Mouse (Mus musculus) brain, embryonic 18.5 days (tissue): ENCODE results near the gene Mrvi1.

Source experiments
- DNase-seq: peaks from one replicate; pipeline ENCODE4 v3.0.0-alpha.2; 2012; ENCODE audit warnings: low read depth, low spot score

The Mrvi1 gene

DNA sequence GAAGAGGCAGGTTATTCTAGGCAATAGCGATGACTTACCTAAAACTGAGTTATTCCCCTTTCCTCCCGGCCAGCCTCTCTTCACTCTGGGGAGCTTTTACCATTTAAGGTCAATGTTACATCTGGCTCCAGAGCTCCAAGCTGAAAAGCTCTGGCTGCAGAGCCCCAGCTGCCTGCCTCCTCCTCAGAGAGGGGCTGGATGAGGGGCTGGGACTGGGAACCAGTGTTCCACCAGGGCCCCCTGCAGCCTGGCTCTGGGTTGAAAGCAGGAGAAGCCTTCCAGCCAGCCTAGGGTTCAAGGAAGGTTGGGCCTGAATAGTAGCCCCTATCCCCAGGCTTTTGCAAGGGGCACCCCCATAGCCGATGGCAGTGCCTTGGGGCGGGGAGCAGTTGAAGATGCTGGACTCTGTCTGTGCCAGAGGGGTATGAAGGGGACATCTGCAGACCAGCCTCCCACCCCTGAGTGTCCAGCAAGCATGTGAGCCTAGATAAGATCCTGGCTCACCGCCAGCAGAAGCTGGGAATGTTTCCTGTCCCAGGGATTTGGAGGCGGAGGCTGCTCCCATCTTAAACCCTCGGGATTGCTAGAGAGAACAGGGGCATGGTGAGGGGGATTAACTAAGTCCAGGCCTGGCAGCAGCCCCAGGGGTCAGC lies at the start of gene Mrvi1:
TSS of gene Mrvi1 (minus strand) at position 409 of the 653 bp plus-strand sequence.
- DNase-seq = no peak

DNA sequence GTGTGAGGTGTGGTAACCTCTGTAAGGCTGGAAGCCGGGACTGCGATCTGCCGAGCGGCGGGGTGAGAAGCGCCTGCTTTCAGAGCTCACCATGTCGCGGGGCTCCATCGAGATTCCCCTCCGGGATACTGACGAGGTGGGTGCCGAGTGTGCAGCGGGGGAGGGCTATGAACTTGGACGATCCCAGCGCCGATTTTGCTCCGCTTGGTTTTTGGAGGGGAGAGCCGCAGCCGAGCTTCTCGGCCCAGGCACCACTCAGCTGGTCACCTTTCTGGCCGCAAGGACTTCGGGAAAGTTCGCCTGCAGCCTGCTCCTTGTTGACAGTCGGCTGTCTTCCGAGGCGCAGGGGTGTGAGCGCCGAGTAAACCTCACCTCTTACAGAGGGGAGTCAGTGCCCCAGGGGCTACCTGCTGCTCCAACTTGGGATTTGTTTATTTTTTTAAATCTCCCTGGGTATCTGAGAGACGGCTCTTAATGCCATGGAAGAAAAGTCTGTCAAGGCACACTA lies 46.8 kb upstream of the Mrvi1 start:
- no peak for DNase-seq

DNA sequence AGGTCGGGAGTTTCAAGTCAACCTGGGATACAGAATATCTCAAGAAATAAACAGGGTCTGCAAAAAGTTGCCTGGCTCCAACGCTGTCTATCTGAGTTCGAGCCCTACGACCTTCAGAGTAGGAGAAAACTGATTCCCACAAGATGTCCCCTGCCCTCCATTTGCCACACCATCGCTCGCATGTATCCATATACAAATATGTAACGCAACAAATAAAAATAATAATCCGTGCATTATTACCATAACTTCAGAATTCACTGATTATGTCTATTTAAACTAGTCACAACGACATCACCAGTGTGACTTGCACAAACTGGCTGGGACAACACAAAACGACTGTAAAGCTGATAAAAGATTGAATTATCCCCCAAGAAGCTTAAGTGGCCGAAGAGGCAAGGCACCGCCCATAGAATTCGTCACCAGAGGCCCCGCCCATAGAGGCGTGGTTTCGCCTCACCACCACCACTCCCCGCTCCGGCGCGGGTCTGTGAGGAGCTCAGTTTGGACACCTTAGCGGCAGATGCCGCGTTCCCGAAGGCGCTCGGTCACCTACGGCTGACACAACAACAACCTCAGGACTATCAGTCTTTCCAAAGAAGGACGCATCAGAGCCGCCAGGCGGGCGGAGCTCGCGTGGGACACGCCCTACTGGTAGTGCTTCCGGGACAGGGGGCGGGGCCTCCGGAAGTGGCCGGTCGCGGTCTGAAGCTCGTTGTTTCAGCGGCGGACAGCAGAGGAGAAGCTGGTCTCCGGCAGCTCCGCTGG lies 46.2 kb upstream of the Mrvi1 start, which contains the start of gene Ctr9:
TSS of gene Ctr9 (plus strand) at position 671 of the 765 bp plus-strand sequence.
- peak; percentile 71 for DNase-seq

DNA sequence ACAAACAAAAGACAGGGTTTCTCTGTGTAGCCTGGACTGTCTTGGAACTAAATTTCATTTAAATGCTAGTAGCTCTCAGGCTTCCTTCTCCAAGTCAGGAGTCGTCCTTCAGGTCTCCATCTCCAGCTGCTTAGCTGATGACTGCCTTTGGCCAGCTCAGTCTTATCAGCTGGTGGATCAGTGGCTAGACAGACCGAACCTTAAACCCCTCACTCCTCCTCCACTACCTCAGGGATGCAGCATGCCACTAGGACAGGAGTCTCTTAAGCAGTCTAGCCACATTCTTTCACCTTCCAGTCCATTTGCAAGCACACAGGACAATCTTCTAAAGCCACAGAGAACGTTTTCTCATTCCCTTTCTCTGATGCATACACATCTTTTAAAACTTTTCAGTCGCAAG lies 42.7 kb upstream of the Mrvi1 start:
- no peak for DNase-seq

DNA sequence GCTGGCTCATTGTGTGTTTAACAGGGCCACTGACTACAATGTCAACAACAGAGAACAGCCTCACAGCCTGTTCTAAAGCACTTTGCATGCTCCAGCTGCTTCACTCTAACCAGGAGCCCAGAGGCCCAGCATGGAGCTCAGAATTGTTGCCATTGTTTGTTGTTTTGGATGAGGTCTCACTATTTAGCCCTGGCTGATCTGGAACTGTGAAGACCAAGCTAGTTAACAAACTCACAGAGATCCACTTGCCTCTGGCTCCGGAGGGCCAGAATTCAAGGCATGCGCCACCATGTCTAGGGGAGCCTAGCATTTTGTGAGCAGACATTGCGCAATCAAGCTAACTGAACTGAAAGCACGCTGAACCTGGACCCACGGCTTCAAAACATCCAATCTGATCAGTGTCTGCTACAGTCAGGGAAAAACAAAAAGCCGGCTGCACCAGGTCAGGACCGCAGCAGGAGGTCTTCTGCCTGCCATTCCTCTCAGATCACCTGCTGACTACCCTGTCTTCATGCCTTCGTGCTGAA lies 41.9 kb upstream of the Mrvi1 start:
- DNase-seq = no peak

DNA sequence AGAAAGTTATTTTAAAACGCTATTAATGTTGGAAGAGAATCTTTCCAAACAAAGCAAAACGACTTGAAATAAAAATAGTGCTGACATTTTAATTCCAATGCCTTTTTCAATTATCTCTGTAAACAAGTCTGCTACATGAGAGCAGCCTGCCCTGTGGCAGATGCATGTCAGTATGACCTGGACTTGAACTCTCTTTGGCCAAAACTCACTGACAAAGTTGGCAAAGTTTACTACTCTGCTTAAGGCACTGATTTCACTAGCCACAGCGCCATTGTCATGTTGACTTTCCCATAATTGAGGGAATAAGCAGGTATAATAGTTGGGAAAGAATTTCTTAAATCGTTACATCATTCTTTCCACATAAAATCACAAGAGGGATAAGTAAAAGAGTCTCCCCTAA lies 38.6 kb upstream of the Mrvi1 start:
- DNase-seq = no peak

DNA sequence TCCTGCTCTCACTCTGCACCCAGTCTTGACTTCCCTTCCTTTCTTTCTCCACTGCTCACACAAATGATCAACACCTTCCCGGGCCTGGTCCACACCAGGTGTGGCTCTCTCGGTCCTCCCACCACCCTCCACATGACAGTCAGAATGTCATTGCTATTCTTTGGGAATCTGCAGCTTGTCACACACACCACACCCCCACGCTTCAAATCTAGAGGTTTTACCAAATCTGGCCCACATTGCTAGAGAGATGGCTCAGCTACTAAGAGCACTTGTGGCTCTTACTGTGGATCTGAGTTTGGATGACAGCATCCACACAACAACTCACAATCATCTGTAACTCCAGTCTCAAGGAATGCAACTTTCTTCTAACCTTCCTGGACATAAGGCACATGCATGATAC lies 34.7 kb upstream of the Mrvi1 start:
- no peak for DNase-seq

DNA sequence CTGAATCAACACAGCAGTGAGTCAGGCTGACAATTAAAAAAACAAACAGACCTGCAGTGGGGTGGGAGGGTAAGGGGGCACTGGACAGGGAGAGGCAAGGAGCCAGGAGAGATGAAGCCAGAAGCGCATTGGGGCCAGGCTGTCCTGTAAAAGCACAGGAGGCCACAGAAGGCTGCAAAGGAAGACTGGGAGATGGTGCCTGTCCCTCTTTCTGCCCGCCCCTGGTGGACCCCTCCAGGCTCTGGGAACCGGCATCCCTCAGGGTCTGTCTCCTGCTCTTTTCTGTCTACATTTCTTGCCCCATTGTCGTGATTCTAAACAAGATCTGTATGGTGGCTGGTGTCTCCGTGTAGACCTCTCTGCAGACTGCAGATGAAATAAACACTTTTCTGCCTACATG lies 33.5 kb upstream of the Mrvi1 start:
- DNase-seq = no peak

DNA sequence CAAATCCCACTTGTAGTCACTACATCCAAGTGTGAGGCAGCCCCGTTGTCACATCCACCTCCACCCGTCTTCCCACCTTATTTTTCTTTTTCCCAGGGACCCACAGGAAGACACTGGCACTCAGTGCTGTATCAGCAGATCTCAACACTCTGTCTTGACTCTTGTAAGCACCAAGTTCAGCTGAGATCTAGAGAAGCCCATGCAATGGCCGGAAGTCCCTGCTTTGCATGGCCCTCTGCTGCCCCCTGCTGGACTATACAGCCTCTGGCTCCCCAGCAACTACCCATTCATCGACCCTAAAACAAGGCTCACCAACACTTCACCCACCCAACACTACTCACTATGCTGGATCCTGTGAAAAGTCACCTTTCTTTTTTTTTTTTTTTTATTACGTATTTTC lies 32.6 kb upstream of the Mrvi1 start:
- DNase-seq = peak; percentile 57

DNA sequence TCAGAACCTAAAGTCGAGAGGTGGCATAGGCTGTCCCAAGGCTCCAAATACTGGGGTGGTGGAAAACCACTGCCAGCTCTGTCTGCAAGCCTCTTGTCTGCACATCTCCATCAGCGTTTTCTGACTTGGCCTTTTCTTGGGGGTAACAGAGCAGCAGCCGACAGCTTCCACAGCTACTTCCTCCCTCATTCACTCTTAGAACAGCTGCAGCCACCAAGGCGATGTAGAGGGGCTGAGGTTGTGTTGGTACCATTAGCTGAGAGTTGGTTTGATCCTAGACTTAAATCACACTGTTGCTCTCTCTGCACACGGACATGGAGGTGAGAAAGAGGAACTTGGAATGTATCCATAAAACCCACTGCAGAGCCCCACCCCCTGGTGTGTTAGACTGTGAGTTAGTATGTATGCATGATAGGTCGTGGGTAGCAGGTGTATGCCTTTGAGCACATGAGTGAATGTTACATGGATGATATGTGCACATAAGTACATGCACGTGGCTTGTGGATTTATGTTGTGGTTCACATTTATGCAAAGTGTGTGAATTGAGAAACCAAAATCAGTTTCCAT lies 31.9 kb upstream of the Mrvi1 start:
- no peak for DNase-seq

DNA sequence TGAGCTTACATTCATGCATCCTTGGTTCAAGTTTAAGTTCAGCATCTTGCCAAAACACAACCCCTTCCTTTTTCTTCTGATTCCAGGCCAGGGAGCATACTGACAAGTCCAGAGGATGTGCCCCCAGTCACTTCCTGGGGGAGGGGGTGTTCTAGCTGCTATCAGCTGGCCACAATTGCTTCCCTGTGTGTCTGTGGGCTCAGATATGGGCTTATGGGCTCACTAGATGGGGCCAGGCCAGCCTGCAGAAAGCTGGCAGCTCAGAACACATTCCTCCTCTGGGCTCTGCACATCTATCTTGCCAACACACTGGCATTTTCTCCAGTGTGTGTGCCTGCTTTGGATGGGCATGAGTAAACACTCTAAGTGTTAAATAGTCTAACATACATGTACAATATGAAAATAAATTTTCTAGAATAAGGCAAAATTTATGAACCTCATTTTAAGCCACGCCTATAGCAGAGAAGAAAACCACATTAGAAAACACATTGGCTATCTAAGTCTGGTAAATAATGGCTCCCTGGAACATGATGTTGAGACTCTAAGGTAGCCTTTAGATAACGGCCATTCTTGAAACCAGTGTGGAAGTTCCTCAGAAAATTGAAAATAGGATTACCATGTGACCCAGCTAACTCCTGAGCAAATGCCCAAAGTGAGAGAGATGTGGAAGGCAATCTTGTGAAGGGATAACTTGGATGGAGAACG lies 22.0 kb upstream of the Mrvi1 start:
- no peak for DNase-seq

DNA sequence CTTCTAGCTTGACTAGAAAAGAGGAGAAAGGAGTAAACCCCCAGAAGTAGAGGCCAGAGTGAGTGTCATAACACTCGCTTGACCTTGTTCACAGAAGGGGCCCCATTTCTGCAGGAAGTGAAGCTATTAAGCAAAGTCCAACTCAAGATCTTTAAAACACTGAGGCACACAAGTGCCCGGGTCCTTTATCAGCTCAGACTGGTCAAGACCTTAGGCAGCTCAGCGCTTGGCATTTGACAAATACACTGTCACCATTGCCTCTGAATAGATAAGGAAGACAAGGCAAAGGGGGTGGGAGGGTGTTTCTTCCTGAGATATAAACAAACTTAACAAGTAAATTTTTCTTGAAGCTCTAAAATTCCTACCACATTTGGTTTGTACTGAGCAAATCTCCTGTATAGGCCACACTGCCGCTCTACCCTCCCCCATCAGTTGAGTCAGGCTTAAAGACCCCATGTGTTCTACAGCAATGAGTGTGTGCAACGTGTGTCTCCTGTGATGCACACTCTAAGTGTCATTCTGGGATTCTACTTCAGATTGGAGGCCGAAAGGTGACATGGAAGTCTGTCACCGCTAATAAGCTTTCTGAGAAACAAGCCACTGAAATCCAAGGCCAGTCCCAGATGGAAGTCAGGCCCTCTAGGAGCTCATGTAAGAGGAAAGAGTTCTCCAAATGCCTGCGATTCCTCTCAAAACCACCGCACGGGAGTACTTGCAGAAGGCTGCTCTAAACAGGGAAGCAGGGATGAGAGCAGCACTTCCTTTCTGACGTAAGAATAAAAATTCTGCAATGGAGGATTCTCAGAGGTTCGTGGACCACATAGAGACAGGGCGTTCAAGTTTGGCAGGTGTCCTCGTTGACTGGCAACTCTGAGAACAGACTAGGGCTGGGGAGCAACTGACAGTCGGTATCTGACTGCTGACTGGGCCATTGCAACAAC lies 16.9 kb upstream of the Mrvi1 start:
- no peak for DNase-seq

DNA sequence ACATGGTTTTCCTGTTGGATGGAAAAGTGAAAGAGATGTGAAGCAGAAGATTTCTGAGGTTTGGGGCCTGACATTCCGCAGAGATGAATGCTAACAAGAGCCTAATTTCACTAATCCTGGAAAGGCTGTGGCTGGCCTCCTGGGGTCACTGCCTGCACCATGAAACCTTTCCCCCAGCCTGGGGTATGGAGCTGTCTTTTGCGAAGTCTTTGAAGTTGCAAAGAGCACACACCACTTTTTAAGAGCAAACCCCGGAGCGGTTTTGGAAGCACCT lies 8.9 kb upstream of the Mrvi1 start:
- DNase-seq = no peak

DNA sequence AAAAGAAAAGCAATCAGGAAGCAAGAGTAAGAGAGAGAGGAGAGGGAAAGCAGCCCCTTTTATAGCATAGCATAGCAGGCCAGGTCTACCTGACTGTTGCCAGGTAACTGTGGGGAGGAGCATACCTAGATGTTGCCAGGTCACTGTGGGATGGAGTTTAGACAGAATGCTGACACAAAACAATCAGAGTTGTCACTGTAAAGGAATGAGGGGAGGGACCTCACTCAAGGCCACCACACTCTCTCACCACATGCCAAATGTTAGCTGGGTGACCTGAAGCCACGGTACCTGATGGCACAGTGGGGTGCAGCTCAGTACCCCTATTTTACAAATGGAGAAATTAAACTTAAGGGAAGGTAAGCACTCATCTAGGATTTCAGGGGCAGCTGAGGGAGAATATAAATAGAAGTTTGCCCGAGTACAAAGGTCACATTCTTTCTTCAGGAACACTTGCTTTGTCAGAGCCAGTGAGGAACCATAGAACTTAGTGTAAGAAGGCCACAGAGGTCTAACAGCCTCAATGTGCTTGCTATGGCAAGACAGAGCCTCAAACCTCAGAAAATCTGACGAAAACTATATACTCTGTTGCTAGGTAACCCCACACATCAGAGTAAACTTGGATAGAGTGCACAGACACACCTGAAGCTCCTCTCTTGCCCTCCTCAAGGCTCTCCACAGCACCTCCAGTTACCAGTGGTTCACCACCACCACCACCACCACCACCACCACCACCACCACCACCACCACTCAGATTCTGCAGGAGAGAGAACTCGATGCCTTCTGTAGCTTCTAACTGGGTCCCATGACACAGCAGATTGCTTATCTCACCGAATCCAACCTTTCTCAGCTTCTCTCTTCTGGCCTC lies 8.3 kb upstream of the Mrvi1 start:
- DNase-seq = no peak

DNA sequence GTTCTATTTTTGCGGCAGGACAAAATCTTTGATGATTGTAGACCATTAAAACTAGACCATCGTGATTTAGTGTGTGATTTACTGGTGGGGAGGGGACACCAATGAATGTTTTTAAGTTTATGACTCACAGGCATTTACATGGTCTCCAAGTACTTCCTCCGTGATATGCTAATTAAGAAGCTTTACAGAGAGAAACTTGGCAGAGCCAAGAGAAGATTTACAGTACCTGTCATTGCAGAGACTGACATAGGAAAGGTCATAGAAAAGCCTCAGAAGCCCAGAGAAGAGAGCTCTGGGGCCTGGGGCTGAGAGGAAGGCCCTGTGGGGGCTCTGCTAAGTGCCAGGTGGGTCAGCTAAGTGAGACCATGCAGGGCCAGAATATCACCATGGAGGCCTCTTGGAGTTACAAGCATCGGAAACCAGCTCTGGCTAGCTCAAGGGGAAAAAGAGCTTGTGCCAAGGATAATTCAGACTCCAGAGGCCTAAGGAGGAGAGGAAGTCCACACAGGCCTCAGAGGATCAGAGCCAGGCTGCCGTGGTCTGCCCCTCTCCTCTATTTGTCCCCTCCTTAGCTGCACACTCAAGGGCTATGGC lies 7.1 kb upstream of the Mrvi1 start:
- no peak for DNase-seq

DNA sequence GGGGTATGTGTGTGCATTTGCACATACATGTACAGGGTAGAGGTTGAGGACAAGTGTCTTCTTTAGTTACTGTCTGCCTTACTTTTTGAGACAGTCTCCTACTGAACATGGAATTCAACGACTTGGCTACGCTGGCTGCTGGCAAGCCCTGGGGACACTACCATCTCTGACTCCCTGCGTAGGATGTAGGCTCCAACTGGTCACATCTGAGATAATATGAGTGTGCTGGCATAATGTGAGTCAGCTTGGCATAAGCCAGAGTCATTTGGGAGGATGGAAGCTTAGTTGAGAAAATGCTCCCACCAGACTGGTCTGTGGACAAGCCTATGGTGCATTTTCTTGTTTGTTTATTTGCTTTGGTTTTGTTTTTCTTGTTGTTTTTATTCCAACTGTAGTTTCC lies 5.8 kb upstream of the Mrvi1 start:
- DNase-seq = no peak

DNA sequence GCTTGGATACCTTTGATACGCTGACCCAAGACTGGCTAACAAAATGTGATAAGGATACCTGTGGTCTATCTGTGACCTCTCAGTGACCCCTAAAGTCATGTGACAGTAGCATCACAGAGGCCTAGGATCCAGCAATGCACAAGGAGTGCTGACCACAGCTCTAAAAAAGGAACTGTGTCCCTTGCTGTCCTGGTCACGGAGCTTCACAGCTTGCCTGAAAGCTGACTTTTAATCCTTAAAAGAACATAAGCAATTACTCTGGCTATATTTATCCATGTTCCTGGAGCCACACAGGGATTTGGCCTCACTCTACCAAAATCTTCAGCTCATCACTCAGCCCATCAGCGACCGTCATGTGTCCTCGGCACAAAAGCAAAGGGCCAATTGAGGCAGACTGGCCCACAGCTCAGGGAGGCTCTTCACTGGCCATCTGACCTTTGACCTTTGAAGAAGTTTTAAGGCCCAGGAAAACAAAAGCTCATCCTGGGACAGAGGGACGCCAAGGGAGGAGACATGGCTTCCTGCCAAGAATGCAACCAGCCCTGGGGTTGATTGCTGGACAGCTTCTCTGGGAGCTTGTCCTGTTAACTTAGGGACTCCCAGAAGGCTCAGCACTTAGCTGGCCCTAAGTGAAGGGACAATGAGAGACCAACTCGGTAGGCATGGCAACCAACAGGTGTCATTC lies 3.5 kb upstream of the Mrvi1 start:
- no peak for DNase-seq

DNA sequence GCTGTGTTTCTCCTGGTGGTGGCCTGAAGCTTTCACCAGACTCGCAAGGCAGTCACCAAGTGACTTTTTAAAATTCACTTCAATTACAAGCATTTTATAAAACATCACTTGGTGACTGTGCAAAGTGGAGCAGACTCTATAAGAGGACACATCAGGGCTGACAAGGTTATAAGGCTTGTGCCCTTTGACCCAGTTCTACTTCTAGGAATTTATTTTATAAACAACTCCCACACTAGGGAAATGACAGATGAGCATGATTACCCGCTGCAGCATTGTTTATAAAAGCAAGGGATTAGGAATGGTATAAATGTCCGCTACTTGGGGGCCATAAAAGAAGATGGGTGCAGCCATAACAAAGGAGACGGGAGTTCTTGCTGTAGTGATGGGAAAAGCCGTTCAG lies 1.4 kb upstream of the Mrvi1 start:
- no peak for DNase-seq

DNA sequence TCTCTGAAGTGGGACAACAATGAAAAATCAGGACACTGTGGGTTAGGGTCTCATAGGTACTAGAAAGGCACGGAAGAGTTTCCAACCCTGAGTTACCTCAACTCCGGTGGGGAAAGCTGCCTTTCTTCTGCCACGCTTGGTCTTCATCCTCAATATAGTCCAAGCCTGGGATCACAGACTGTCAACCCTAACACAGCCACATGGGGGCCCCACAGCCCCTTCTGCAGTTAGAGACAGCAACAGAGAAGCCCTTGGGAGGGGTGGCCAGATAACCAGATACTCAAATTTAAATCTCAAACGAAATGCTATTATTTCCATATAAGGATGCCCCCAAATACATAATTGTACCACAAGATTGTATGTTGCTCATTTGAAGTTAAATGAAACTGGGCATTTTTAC lies 503 bp upstream of the Mrvi1 start:
- DNase-seq = no peak
